In genomic region chr1:64302833-64303358, GRCm38 (mm10) we compare ENCODE assay signal across 8 mouse cellular contexts.
DNase-seq lines count a peak whose midpoint lies in the region; ATAC-seq and TF ChIP-seq lines count a peak whose summit lies in the region.

No protein-coding gene starts in this region.

- H3K27ac ChIP-seq in MEL (ENCODE audit: control insufficient read depth, low read depth, low read length) (peak overlapping the region; percentile 32; the same call in 1 of the 2 replicates), macrophage (peak overlapping the region; percentile 99)
- H3K27ac ChIP-seq in left cerebral cortex, adult 2 months, result peak overlapping the region; percentile 51

- no peak for TF ChIP-seq RAD21 in MEL (IDR thresholded peaks at IDR 0.05; ENCODE audit: low read depth, low read length)

- WGBS in macrophage (ENCODE audit: missing documents), result 1% methylated on average over 8 of the region's 10 CpGs

- peak; percentile 49 for DNase-seq in MEL (ENCODE audit: low read depth, low spot score)
- peak; percentile 77 for DNase-seq in brain, embryonic 14.5 days (ENCODE audit: low read depth)
- DNase-seq in gastrocnemius, postnatal 14 days, result peak; percentile 31
- DNase-seq in induced T-regulatory cell, adult 2 months (ENCODE audit: low read depth), result peak; percentile 64
- DNase-seq in left cerebral cortex, adult 2 months (ENCODE audit: extremely low spot score in 1 of 2, low spot score in 2 of 2), result peak in 1 of 2 experiments; percentile 38
- peak; percentile 55 to 58 for DNase-seq in right cerebral cortex, adult 2 months (ENCODE audit: low spot score in 2 of 2)

- intact Hi-C loops in gastrocnemius, postnatal 14 days (cut with DNase I; ENCODE audit: low total_unique reads), result no loop called here
- intact Hi-C loops in left cerebral cortex, adult 2 months (cut with DNase I), result loop anchor here (2.0 to 10.0 kb wide), 4 partner anchors 106 to 268 kb away; no protein-coding TSS in a partner anchor

- no peak for TF ChIP-seq CTCF in MEL (IDR thresholded peaks at IDR 0.05 in 2 of 3, conservative IDR thresholded peaks at IDR 0.05 in 1 of 3; ENCODE audit: control insufficient read depth in 1 of 3, insufficient read depth in 1 of 3, low read depth in 2 of 3, low read length in 3 of 3, poor library complexity in 1 of 3, severe bottlenecking in 1 of 3)
- no peak for TF ChIP-seq CTCF in brain, embryonic 14.5 days (IDR thresholded peaks at IDR 0.05; ENCODE audit: borderline replicate concordance, extremely low read depth, insufficient read depth, insufficient read length)
- peak; percentile 35 for TF ChIP-seq CTCF in left cerebral cortex, adult 2 months (IDR thresholded peaks at IDR 0.05)

- H3K36me3 ChIP-seq in MEL (ENCODE audit: control insufficient read depth in 1 of 2, insufficient read depth in 2 of 2, low read length in 2 of 2) (peaks cover 0 to 3% of the 10 kb centered on the region in 2 experiments; a peak in 2 of 4 replicates), macrophage (ENCODE audit: inconsistent target) (no peaks in the 10 kb centered on the region)

- H3K79me2 ChIP-seq in MEL (ENCODE audit: control insufficient read depth, insufficient read depth, low read length, poor library complexity) (no peaks in the 10 kb centered on the region), macrophage (ENCODE audit: inconsistent target) (no peaks in the 10 kb centered on the region)

- ATAC-seq in erythroid progenitor cell, adult 5-6 weeks (replicated peaks; ENCODE audit: low FRiP score, poor library complexity, severe bottlenecking), result no peak

- no peaks in the 10 kb centered on the region for H3K9me3 ChIP-seq in MEL (replicated peaks; ENCODE audit: insufficient read depth, low read length)

- peaks cover 0 to 7% of the 10 kb centered on the region in 2 experiments; a peak in 1 of 4 replicates for H3K4me1 ChIP-seq in MEL (ENCODE audit: control insufficient read depth in 1 of 2, insufficient read depth in 2 of 2, low read length in 2 of 2)

- H3K4me3 ChIP-seq in MEL (ENCODE audit: control insufficient read depth in 1 of 2, insufficient read depth in 1 of 2, low read depth in 2 of 2, low read length in 2 of 2), result peak overlapping the region; percentile 57 to 69
- H3K4me3 ChIP-seq in left cerebral cortex, adult 2 months, result peak overlapping the region; percentile 14
- peak overlapping the region; percentile 34 for H3K4me3 ChIP-seq in macrophage (ENCODE audit: inconsistent target)

- H3K27me3 ChIP-seq in MEL (ENCODE audit: control insufficient read depth in 1 of 2, insufficient read depth in 2 of 2, low read length in 2 of 2), result no peaks in the 10 kb centered on the region

- H3K9ac ChIP-seq in MEL (ENCODE audit: control insufficient read depth, low read depth, low read length, poor library complexity, severe bottlenecking), result peak overlapping the region; percentile 45

- TF ChIP-seq POLR2A in MEL (IDR thresholded peaks at IDR 0.05; ENCODE audit: control insufficient read depth in 1 of 2, insufficient read depth in 1 of 2, low read depth in 1 of 2, low read length in 2 of 2, poor library complexity in 1 of 2), result no peak
- no peak for TF ChIP-seq POLR2A in brain, embryonic 14.5 days (IDR thresholded peaks at IDR 0.05; ENCODE audit: borderline replicate concordance, extremely low read depth, insufficient read depth, insufficient read length, poor library complexity, severe bottlenecking)

- no peak for TF ChIP-seq EP300 in MEL (IDR thresholded peaks at IDR 0.05; ENCODE audit: low read depth in 1 of 2, low read length in 2 of 2)

TF ChIP-seq in MEL, 35 proteins besides CTCF, POLR2A, EP300 and RAD21:
- no peak for TF ChIP-seq GATA1 (IDR thresholded peaks at IDR 0.05; ENCODE audit: low read depth, low read length)
- TF ChIP-seq TAL1 (IDR thresholded peaks at IDR 0.05; ENCODE audit: low read length), result no peak
- TF ChIP-seq MAX (IDR thresholded peaks at IDR 0.05; ENCODE audit: low read length), result no peak
- no peak for TF ChIP-seq CHD1 (IDR thresholded peaks at IDR 0.05; ENCODE audit: low read depth, low read length)
- no peak for TF ChIP-seq KAT2A (conservative IDR thresholded peaks at IDR 0.05; ENCODE audit: low read depth, low read length)
- no peak for TF ChIP-seq CHD2 (IDR thresholded peaks at IDR 0.05; ENCODE audit: low read length)
- TF ChIP-seq SMC3 (IDR thresholded peaks at IDR 0.05; ENCODE audit: low read depth, low read length), result no peak
- no peak for TF ChIP-seq MYC (IDR thresholded peaks at IDR 0.05; ENCODE audit: low read depth, low read length)
- TF ChIP-seq SIN3A (IDR thresholded peaks at IDR 0.05; ENCODE audit: low read length), result no peak
- no peak for TF ChIP-seq UBTF (IDR thresholded peaks at IDR 0.05; ENCODE audit: borderline replicate concordance, insufficient read depth, low read depth, low read length)
- TF ChIP-seq BHLHE40 (IDR thresholded peaks at IDR 0.05; ENCODE audit: borderline replicate concordance, low read depth, low read length), result no peak
- TF ChIP-seq GABPA (IDR thresholded peaks at IDR 0.05; ENCODE audit: low read depth, low read length), result no peak
- no peak for TF ChIP-seq POLR2AphosphoS2 (IDR thresholded peaks at IDR 0.05; ENCODE audit: low read length)
- TF ChIP-seq MYB (IDR thresholded peaks at IDR 0.05; ENCODE audit: low read depth, low read length), result no peak

Comparison
In these comparisons a context has a peak if more than half of its experiments do, and no peak if none do; other contexts are left out.
1. H3K27ac ChIP-seq: peak in every context shown above with its lines; median percentile 99 in macrophage; 51 in left cerebral cortex, adult 2 months; 32 in MEL.